Mouse (Mus musculus) mouse embryonic stem cell (cell line): ENCODE measurements around the gene Rnf224.

Experiments used
- in situ Hi-C, 2 experiments: fragments of 300-500 bp; cut with MboI; formaldehyde crosslinking; loops; 1 replicate in 1 of 2; 3 replicates in 1 of 2; pipeline ENCODE4 v1.14.3; 2019 to 2020; ENCODE audit warnings: low sequenced_read_pairs in 2 of 2, low pct_unique_long_range_greater_than_20kb in 1 of 2, mixed read lengths in 1 of 2; ENCODE audit not compliant: unreplicated experiment in 1 of 2

The Rnf224 gene

GRCm38 (mm10) chr2:25236614-25237013, at the start of gene Rnf224:
Gene Rnf224 (minus strand): TSS chr2:25236787.
- in situ Hi-C loops = no loop called here

- in situ Hi-C loops = no loop called here
These were observed 49.7 kb upstream of the Rnf224 start for GRCm38 (mm10) chr2:25286314-25286713.

- in situ Hi-C loops = no loop called here
These were observed 49.0 kb upstream of the Rnf224 start for GRCm38 (mm10) chr2:25285551-25285950.

GRCm38 (mm10) chr2:25278928-25279882, 42.6 kb upstream of the Rnf224 start:
- in situ Hi-C loops = no loop called here

GRCm38 (mm10) chr2:25273010-25273409, 36.4 kb upstream of the Rnf224 start:
- in situ Hi-C loops = no loop called here

- in situ Hi-C loops = no loop called here
These were observed 35.9 kb upstream of the Rnf224 start for GRCm38 (mm10) chr2:25272515-25272914.

- in situ Hi-C loops = no loop called here
These were observed 35.4 kb upstream of the Rnf224 start, which contains the start of the genes Ssna1 and Anapc2 for GRCm38 (mm10) chr2:25271827-25272511. Gene Ssna1 (minus strand): TSS chr2:25272438. Gene Anapc2 (plus strand): TSS chr2:25272478.

- in situ Hi-C loops = loop anchor here in 1 of 2 experiments (5.0 kb wide), 1 partner anchor 64 kb away; the partner anchor contains the start of gene Man1b1
These were observed 31.2 kb upstream of the Rnf224 start for GRCm38 (mm10) chr2:25267746-25268309.

GRCm38 (mm10) chr2:25267241-25267640, 30.7 kb upstream of the Rnf224 start:
- in situ Hi-C loops = loop anchor here in 1 of 2 experiments (5.0 kb wide), 1 partner anchor 65 kb away; the partner anchor contains the start of gene Man1b1

GRCm38 (mm10) chr2:25266720-25267119, 30.1 kb upstream of the Rnf224 start:
- in situ Hi-C loops = loop anchor here in 1 of 2 experiments (5.0 kb wide), 1 partner anchor 66 kb away; the partner anchor contains the start of gene Man1b1

- in situ Hi-C loops = loop anchor here in 1 of 2 experiments (5.0 kb wide), 1 partner anchor 66 kb away; the partner anchor contains the start of gene Man1b1
These were observed 29.5 kb upstream of the Rnf224 start for GRCm38 (mm10) chr2:25265897-25266656.

- in situ Hi-C loops = loop anchor here in 1 of 2 experiments (5.0 kb wide), 1 partner anchor 67 kb away; the partner anchor contains the start of gene Man1b1
These were observed 28.3 kb upstream of the Rnf224 start for GRCm38 (mm10) chr2:25264851-25265250.

- in situ Hi-C loops = no loop called here
These were observed 27.7 kb upstream of the Rnf224 start for GRCm38 (mm10) chr2:25264286-25264660.

- in situ Hi-C loops = no loop called here
These were observed 27.2 kb upstream of the Rnf224 start for GRCm38 (mm10) chr2:25263623-25264285.

GRCm38 (mm10) chr2:25262795-25263622, 26.4 kb upstream of the Rnf224 start:
- in situ Hi-C loops = no loop called here

GRCm38 (mm10) chr2:25262291-25262767, 25.7 kb upstream of the Rnf224 start, which contains the start of gene Tprn:
Gene Tprn (plus strand): TSS chr2:25262618.
- in situ Hi-C loops = no loop called here
